Mouse (Mus musculus) gastrocnemius, adult 8-10 months (tissue): ENCODE measurements around the gene Eif2b5. TPM values are rescaled to one million over a fixed set of nuclear protein-coding genes. Genes with fewer than 3 reads are reported as not detected.

Source experiments
- DNase-seq, 2 experiments: peaks; one replicate each; pipeline ENCODE4 v3.0.0; 2022; ENCODE audit warnings: low spot score in 2 of 2
- total RNA-seq, 4 experiments: library from RNA; stranded (reverse); gene quantifications; 2 replicates each; pipeline ENCODE4 v1.2.4; 2022

Eif2b5 gene
- total RNA-seq, 4 experiments from 2014 or later, result 53.8 to 71.3 (median 68.1) TPM

DNA sequence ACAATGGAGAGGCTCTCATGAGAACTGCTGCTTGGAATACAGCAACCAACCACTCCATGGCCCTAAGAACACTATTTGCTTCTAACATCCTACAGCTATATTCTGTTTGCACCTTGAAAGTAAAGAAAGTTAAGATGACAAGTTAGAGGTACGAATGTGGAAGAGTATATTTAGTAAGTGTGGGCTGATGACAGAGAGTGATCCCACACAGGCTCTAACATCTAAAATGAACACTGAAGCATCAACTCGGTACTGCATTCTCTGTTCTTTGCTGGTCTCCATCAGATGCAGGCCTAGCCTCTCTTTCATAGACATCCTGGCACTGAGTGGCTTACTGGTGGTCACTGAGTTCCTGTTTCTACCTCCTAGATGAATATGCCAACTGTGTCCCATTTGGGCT is 9.4 kb upstream of the Eif2b5 start:
- no peak for DNase-seq

DNA sequence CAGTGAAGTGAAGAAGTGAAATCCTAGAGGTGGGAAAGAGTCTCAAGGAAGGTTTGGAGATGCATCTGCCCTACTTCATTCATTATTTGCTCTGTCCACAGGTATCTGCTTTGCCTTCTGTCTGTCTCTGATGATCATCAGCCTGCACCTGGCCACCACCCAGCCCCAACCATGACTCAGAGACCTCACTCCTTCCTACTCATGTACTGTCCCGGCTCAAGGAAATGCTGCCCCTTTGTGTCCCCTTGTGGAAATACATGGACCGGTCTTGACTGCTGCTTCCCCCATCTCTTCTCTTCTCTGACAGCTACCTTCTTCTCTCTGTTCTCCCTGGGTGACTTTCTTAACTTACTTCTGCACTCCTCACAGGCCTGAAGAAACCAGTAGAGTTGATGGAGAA is 8.0 kb upstream of the Eif2b5 start:
- DNase-seq, result no peak

DNA sequence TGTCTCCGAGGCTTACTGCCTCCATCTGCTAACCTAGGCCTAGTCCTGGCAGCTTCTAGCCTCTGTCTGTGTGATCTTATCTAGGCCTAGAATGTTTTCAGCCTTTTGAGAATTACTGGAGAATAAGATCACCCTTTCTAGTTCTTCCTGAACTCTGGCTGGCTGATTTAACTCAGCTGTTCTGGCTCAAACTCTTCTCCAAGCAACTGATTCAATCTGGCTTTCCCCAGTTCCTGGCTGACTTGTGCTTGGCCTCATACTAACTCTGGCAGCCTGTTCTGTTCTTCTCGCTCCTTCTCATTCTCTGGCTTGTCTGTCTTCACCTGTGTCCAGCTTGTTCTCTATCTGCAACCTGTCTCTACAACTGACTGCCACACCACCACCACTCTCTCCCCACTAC is 7.3 kb upstream of the Eif2b5 start:
- DNase-seq, result no peak

DNA sequence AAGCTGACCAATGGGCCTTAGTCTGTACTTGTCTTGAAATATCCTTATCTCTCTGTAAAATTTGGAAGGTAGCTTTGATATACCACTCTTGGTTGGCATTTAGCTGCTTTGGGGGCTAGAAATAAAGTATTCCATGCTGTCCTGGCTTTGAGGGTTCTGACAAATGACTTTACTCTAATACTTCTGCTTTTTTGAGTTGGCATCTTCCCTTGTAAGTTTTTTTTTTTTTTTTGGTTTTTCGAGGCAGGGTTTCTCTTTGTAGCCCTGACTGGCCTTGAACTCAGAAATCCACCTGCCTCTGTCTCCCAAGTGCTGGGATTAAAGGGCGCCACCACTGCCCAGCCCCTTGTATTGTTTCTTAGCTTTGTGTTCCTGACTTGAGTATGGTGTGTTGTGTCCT is 5.2 kb upstream of the Eif2b5 start:
- no peak for DNase-seq

DNA sequence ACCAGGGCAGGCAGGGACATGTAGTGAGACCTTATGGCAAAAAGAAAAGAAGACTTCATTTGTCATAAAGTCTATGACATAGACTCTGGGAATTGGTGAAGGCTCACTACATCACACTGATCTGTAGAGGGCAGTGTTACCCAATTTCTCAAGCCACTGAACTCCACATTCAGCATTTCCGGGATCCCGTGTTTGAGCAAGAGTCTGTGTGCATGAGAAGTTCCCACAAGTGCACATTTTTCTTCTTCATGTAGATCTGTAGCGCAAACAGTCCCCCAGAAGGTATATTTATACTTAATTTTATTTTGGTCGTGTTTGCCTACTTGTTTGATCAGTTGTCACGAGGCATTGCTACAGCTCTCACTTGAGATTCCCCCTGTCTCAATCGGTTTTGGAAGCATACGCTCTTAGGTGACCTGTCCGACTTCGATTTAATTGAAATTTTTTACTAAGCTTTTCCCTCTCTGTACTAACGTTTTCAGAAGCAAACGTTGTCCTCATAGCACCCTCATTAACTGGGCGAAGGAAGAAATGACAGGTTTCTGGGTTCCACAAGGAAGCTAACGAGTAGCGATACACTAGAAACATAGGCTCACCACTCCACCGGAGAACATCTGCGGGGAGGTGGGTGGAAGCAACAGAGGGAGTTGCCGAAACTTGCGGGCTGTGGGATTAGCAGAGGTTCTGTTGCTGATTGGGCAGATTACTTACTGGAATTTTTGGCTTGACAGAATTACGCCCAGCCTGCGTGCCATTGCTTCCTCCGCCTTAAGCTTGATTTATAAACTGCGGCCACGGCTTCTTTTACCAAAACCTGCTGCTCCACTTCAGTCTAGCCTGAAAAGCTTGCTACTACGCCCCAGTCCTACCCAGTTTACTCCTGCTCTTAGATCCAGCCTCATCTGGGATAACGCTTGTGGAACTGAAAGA is 1.7 kb upstream of the Eif2b5 start:
- peak in 1 of 2 experiments; percentile 22 for DNase-seq

DNA sequence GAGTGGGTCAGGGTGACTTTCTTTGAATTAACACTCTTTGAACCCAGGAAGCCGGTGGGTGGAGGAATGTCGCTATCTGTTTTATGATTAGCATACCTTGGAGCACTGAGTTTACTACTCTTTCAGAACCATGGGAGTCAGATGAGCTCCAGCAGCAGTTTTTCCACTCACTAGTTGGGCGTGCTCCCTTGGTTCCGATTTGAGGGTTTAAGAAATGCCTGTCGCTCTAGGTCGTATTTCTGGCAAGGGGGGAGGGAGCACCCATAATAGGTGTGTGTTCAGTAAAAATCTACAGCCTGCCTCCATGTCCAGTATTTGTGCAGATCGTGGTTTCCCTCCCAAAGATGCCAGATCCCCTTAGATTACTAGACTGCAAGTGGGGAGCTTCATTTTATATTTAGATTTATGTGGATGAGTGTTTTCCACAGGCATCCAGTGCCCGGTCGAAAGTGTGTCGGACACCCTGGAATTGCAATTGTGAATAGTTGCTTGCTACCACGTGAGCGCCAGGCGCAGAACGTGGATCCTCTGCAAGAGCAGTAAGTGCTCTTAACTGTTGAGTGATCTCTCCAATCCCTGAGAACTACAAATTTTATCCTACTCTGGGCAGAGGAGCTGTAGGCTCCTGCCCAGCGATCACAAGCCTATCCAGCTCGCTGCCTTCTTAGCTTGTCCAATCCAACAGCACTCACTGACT is 489 bp upstream of the Eif2b5 start:
- no peak for DNase-seq

DNA sequence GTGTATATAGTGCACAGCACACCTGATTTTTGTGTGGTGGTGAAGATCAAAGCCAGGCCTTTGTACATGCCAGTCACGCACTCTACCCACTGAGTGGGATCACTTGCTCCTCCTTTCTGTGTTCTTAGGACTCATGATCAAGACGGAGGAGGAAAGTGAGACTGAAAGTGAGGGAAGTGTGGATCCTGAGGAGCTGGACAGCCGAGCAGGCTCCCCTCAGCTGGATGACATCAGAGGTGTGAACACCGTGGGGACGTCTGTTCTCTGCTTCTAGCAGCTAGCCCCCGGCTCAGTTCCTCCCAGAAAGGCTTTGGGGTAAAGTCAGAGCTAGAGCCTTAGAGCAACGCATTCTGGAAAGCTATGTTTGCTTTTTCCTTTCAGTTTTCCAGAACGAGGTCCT is 7.4 kb downstream of the Eif2b5 start:
- DNase-seq, result no peak

DNA sequence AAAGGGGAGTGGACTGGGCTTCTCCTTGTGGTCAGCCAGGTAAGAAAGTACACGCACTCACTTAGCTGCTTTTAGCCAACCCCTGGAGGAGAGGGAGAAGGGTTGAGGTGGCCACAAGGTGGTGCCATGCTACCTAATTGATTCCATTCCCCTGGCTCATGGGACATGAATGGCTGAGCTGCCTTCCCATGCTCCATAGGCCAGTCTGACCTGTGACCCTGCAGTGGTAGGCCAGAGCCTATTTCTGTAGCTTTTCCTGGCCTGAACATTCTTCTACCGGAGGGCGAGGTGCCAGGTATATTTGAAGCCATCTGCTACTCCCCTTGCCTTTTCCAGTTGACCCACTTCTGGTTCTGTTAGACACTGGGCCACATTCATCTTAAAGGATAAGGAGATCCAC is 10.7 kb downstream of the Eif2b5 start:
- DNase-seq, result no peak

DNA sequence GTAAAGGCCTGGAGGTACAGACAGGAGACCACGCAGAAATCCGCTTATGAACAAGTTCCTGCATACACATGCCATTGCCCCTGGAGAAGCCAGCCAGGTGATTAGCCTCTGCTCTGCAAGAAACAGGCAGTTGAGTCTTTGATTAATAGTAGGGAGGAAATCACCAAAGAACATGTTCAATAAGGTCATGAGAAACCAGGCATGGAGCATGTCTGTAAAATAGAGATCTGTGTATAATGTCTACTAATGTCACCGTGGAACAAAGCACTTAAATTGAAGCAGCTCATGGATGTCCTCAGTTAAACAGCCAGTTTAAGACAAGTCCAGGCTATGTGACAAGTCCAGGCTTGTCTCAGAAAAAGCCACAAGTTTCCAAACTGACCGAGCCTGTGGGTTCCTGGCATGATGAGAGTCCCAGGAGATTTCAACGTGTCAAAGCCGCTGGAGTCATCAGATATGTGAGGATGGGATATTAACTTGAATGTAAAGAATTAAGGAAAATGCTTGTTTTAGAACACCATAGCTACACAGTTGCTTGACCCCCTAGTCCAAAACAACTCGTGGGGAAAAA is 12.7 kb downstream of the Eif2b5 start:
- no peak for DNase-seq

DNA sequence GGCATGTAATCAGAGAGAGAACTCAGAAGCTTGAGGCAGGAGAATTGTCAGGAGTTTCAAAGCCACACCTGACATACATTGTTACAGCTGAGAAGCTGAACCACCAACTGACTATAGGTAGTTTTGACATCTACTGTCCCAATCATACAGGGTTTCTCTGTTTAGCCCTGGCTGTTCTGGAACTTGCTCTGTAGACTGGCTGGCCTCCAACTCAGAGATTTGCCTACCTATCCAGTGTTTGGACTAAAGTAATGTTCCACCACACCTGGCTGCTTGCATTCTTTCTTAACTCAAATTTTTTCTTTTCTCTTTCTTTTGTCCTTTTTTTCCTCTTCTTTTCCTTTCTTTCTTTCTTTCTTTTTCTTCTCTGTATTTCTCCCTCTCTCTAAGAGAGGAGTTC is 17.4 kb downstream of the Eif2b5 start:
- no peak for DNase-seq

DNA sequence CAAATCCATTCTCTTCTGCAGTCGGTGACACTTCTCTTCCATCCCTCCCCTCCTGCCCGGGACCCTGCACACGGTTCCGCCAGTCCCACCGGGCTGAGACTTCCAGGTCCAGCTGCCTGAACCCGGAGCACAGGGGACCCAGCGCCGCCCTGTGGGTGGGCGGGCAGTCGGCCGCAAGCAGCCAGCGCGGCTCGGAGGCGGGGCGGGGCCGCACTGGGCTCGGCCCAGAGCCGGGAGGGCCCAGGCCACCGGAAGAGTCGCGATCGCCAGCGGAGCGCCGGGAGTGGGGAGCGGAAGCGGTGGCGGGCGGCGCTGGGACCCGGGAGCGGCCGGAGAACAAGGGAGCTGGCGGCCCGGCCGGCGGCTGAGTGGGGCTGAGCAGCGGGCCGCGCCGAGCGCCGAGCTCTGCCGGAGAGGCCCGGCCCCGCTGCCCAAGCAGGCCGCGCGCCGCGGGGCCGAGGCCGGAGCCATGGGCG is 18.1 kb downstream of the Eif2b5 start, which contains the start of gene Dvl3:
Gene Dvl3 (plus strand): TSS at position 257 of the 476 bp plus-strand sequence.
- DNase-seq, result peak; percentile 84 to 89

DNA sequence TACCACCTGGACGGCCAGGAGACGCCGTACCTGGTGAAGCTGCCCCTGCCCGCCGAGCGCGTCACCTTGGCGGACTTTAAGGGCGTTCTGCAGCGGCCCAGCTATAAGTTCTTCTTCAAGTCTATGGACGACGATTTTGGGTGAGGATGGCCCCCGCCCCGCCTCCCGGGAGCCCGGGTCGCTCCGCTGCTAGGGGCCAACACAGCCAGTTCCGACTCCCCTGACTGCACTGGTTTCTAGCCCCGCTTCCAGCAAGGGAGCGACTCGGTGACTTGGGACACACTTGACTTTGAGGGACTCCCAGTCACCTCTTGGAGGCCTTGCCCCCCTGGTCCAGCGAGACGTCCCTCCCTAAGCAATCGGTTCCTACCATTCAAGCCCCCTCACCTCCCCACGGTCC is 18.6 kb downstream of the Eif2b5 start:
- DNase-seq, result no peak

DNA sequence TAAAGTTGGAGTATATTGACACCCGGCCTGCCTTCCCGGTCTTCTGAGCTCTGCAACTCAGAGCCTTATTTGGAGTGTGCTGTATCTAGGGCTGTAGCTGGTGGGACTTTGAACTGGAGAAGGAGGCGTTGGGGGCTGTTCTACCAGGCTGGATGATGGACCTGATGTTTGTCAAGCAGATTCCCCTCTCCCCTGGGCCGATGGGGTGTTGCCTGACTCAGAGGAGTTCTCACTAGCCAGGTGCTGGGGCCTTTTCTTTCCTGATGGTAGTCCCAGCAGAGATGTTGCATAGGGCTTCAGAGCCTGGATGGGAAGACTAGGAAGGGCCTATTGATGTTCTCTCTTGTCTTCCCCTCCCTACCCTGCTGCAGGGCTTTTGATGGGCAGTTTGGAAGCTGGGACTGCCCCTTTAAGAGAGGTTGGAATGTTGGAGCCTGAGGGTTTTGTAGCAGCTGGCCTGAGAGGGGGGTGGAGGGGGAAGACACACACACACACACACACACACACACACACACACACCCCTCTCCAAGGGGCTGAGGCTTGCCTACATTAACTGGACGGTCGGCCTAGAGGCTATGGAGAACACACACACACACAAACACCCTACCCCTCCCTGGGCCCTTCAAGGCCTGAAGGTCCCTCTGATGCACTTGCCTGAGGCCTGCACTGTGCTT is 19.2 kb downstream of the Eif2b5 start:
- DNase-seq, result no peak

DNA sequence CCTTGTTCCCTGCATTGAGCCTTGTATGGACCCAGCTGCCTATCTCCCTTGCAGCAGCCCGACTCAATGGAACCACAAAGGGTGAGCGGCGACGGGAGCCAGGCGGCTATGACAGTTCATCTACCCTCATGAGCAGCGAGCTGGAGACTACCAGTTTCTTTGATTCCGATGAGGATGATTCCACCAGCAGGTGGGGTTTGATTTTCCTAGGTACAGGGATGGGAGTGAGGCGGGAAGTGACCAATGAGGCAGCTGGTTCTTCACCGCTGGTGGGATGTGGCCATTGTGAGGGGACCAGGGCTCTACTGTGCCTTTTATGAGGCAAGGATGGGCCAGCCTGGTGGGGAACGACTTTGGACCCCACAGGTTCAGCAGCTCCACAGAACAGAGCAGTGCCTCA is 25.3 kb downstream of the Eif2b5 start:
- no peak for DNase-seq

DNA sequence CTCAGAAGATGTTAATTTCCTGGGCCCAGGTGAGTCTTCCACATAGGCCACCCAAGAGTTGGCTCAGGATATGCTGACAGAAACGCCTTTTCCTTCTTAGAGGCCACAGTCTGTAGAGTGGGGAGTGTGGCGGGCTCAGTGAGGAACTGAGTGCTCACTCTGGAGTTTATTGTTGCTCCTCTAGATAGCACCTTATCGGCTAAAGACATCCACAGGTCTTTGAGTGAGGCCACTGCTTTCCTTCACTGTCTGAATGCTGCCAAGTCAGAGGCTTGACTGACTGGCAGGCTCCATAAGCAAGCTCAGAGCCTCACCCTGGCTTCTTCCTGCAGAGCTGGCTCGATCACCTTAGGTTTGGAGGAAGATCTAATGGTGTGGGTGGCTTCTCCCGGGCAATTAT is 30.2 kb downstream of the Eif2b5 start:
- no peak for DNase-seq

DNA sequence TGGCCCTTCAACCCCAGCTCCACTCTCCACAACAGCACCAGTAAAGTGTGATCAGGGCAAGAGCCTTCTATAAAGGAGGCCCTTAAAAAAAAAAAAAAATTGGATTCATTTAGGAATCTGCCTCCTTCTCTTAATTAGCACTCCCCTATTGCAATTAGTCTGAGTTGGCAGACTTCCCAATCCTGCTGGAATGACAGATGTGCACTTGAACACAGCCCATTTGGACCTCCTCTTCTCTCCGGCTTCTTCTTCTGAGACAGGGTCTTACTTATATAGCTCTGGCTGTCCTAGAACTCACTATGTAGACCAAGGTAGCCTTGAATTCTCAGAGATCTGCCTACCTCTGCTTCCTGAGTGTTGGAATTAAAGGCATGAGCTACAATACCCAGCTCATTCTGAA is 30.8 kb downstream of the Eif2b5 start:
- no peak for DNase-seq

DNA sequence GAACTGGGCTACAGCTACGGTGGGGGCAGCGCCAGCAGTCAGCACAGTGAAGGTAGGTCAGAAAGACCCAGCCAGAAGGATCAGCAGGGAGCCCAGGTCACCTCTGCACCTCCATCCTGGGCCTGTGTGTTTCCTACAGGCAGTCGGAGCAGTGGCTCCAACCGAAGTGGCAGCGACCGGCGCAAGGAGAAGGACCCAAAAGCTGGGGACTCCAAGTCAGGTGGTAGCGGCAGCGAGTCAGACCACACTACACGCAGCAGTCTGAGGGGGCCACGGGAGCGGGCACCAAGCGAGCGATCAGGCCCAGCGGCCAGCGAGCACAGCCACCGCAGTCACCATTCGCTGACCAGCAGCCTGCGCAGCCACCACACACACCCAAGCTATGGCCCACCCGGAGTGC is 32.3 kb downstream of the Eif2b5 start:
- no peak for DNase-seq

DNA sequence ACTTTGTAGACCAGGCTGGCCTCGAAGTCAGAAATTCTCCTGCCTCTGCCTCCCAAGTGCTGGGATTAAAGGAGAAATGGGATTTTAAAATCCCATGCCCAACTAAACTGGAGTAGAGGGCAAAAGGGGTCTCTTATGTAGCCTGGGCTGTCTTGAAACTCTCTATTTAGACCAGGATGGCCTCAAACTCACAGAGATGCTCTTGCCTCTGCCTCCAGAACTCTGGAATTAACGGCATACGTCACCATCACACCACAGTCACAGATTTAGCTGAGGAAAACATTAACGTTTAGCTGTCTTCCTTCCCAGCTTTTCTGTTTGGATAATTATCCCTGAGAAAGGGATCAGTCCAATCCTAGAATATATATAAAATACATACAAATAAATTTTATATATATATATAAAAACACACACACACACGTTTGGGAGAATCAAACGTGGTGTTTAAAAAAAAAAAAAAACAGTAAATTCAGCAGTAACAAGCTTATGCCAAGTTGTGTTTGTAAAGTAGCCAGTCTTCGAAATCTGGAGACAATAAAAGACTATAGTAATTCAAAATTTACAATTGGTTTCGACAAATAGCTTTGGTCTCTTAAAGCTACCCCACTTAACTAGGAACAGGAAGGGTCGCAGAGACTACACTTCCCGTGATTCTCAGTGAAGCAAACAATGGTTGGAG is 36.1 kb downstream of the Eif2b5 start:
- DNase-seq, result no peak

DNA sequence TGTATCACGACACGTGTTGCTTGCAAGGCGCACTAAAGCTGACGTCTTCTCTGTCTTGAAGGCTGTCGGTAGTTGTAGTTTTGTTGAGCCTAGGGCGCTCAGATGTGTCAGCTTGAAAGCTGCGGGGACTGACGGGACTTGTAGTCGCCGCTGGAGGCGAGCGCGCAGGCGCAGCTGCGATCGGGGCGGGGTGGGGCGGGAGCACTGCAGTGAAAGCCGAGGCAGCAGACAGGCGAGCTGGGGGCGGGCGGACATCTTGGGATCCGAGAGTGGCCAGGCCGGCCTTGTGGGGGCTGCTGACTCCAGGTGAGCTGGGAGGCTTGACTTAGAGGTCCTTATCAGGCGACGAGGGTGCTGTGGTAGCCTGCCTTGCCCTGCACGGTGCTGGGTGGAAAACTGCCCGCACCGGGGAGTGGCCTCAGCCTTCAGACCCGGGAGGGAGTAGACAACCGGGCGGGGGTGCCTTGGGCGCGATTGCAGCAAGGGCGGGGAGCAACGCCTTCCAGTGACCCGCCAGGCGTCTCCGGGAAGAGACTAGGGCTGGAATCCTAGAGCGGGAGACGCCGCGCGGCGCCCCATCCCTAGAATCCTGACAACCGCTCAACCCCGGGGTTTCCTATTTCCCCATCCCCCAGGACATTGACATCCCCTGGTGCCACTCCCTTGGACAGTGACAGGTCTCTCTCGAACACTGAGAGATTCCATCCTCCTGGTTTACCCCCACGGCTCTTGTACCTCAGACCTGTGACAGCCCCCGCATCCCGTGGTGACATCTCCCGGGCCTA is 36.9 kb downstream of the Eif2b5 start, which contains the start of gene Ap2m1:
Gene Ap2m1 (plus strand): TSS at position 183 of the 785 bp plus-strand sequence.
- DNase-seq, result peak; percentile 88 to 90

DNA sequence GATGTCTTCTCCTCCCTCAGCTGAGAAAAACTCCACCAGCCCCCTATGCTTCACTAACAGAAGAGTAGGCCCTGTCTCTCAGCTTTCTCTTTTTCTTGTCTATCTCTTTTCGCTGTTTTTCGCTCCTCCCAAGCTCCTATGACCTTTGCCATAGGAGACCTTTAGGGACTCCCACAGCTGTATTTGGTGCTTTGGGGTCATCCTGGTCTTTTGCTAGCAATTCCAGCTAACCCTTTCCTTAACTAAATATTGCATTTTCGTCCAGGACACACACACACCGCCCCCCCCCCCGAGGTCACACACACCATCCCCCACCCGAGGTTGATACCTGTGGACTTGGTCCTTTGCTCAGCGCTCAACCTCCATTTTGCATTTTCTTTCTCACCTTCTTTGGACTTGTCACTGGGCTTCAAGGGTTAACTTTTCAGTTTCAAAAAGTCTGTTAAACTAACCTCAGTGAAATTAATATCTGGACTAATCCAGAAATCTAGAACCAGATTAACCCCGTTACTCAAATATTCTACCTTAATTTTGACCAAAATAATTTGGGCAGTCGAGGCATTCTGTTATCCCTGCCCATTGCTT is 37.6 kb downstream of the Eif2b5 start:
- no peak for DNase-seq
